Mouse (Mus musculus) heart, postnatal 0 days (tissue): Measurements from ENCODE around the gene Fshb.

Experiments used
- CTCF ChIP-seq: IDR thresholded peaks from 2 replicates; pipeline ENCODE4 v1.5.1; 2016; ENCODE audit warnings: antibody characterized with exemption, control low read depth, low read depth
- EP300 ChIP-seq: IDR thresholded peaks from 2 replicates; pipeline ENCODE4 v1.6.1; 2016; ENCODE audit warnings: antibody characterized with exemption, low read depth

- TF ChIP-seq EP300 (no peak), CTCF (peak; percentile 72)
These were observed 23.8 kb upstream of the Fshb start for GRCm38 (mm10) chr2:107083071-107083885.
